9 mouse cellular contexts compared by ENCODE assay signal in genomic region chr7:125589896-125590295, GRCm38 (mm10).
"Had no signal": no experiment of that assay in that cellular context is flagged by ENCODE, and none has a peak within 500 bp of the region (broad histone marks: within the 10 kb centered on the region; RNA-seq: fewer than 3 reads in every experiment).

No protein-coding gene starts in this region.

- DNase-seq: liver, postnatal 0 days; lung, adult 2 months; lung, postnatal 14 days; lung, postnatal 36 days; retina, postnatal 1 day; right cerebral cortex, adult 18-20 months; thymus, adult 2 months; thymus, postnatal 25 days; thymus, postnatal 4 days had no signal
